Mouse (Mus musculus): ENCODE results near the gene A530064D06Rik.

DNA sequence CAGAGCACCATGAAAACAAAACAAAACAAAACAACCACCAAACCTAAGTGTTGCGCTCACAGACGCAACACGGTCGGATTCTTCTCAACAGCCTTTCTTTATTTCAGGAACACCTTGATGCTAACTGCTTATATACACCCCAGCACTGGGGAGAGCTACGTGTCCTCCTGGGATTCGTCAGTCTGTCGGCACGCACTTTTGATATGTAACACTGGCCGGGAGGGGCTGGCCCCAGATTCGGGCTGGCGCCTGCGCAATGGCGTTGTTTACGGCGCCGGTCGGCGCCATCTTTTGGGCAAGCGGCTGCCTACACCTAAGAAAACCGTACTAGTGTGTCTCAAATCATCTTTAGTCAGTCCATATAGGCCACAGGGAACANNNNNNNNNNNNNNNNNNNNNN is 46.6 kb downstream of the A530064D06Rik start:
- no peak for TF ChIP-seq CTCF (IDR thresholded peaks at IDR 0.05; ENCODE audit: borderline replicate concordance, insufficient read depth, low read length)
- TF ChIP-seq POLR2A (IDR thresholded peaks at IDR 0.05; ENCODE audit: low read depth, low read length) = no peak
